Mouse (Mus musculus): Measurements from ENCODE around the gene Erg. TPM values are rescaled to one million over a fixed set of nuclear protein-coding genes. Genes with fewer than 3 reads are reported as not detected.

Gene Erg
- polyA plus RNA-seq (2012; rRNA removed; ENCODE audit: low replicate concordance): 18.5 and 42.4 TPM in 2 replicates

DNA sequence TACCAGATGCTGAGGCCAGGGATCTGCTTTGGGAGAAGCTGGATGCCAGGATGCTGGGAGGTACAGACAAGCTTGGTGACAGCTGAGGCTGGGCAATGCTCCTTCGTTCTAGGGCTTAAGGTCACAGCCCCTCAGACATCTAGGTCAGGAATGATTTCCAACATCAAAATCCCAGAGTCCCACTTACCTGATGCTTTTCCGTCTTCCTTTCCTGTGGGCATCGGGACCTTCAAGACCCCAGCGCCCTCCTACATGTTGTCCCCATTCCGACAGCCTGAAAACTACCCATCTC, at the start of gene Erg:
Gene Erg (minus strand): TSS at position 283 of the 292 bp plus-strand sequence.

Other genes starting within 250 kb of the Erg start
- gene Ets2, start 115.5 kb upstream of the Erg start, polyA plus RNA-seq (2012; rRNA removed; ENCODE audit: low replicate concordance): 51.4 and 63.7 TPM in 2 replicates